In the genomic region with DNA sequence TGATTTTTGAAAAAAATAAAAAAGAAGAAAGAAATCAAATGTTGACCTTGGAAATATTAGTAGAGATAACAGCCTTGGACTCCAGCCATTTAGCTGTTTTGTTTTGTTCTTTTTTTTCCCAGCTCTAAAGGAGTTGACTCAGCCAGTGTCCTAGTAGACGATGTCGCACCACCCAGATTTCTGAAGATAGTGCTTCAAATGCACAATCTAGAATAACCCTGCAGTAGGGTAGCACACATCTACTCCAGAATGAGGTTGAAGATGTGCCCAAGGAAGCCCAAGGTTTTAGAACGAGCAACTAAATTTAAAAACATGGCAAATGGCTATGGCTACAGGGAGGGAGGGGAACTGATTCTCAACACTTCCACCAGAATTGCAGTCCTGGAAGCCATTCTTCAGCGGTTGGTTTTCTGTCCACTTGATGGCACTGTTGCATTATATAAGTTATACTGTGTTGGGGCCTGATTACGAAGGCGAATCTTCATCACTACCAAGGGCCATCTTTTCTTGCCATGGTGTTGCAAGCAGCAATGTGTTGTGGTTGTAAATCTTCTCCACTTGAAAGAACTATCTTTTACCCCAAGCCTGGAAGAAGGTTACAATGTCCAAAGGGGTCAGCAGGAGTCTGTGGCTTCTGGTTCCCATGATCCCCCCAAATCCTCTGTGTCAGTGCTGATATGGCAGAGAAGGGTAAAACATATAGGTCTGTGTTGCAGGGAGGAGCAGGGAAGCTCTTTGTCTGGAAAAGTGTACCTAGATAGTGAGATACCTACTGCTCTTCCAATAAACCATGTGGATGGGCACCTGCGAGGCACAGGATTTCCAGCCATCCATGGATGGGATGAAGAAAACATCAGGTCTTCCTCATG, we compare ENCODE assay signal across 9 mouse cellular contexts.
DNase-seq lines count a peak whose midpoint lies in the region; ATAC-seq and TF ChIP-seq lines count a peak whose summit lies in the region.
"Had no signal": no experiment of that assay in that cellular context is flagged by ENCODE, and none has a peak within 500 bp of the region (broad histone marks: within the 10 kb centered on the region; RNA-seq: fewer than 3 reads in every experiment).

No protein-coding gene starts in this region.

- no peaks in the 10 kb centered on the region for H3K27me3 ChIP-seq in CH12.LX (replicated peaks)
- no peaks in the 10 kb centered on the region for H3K27me3 ChIP-seq in embryonic facial prominence, embryonic 10.5 days (replicated peaks; ENCODE audit: low read depth, poor library complexity, severe bottlenecking)
- no peaks in the 10 kb centered on the region for H3K27me3 ChIP-seq in hindbrain, embryonic 10.5 days (ENCODE audit: insufficient read depth, poor library complexity, severe bottlenecking)
- H3K27me3 ChIP-seq: embryonic facial prominence, embryonic 12.5 days had no signal

- H3K4me2 ChIP-seq in CH12.LX (ENCODE audit: insufficient read depth, low read depth, poor library complexity, severe bottlenecking) = no peak overlapping the region
- H3K4me2 ChIP-seq: embryonic facial prominence, embryonic 12.5 days had no signal

- H3K4me1 ChIP-seq in CH12.LX (ENCODE audit: control insufficient read depth in 1 of 2, insufficient read depth in 2 of 2) = peaks cover 0 to 12% of the 10 kb centered on the region in 2 experiments; a peak in 2 of 4 replicates
- H3K4me1 ChIP-seq in embryonic facial prominence, embryonic 10.5 days = peaks cover 7% of the 10 kb centered on the region; the same call in 1 of the 2 replicates
- H3K4me1 ChIP-seq in hindbrain, embryonic 10.5 days (replicated peaks) = no peaks in the 10 kb centered on the region
- H3K4me1 ChIP-seq: embryonic facial prominence, embryonic 12.5 days had no signal

- TF ChIP-seq POLR2A in CH12.LX (IDR thresholded peaks at IDR 0.05; ENCODE audit: low read depth, low read length) = no peak

- no peak overlapping the region for H3K4me3 ChIP-seq in CH12.LX (replicated peaks in 1 of 3; ENCODE audit: low read depth in 2 of 3, low read length in 2 of 3, poor library complexity in 1 of 3)
- H3K4me3 ChIP-seq in embryonic facial prominence, embryonic 10.5 days = no peak overlapping the region
- H3K4me3 ChIP-seq in hindbrain, embryonic 10.5 days = no peak overlapping the region
- H3K4me3 ChIP-seq in layer of hippocampus, adult 2 months = no peak overlapping the region
- H3K4me3 ChIP-seq: embryonic facial prominence, embryonic 12.5 days had no signal

- no peak for TF ChIP-seq EP300 in CH12.LX (IDR thresholded peaks at IDR 0.05; ENCODE audit: low read length)

- in situ Hi-C loops in CH12.LX (cut with MboI; ENCODE audit: low pct_ligation_motif_present, low pct_unique_long_range_greater_than_20kb, low sequenced_read_pairs) = loop anchor here (10.0 to 25.0 kb wide), 2 partner anchors 189 to 427 kb away; no protein-coding TSS in a partner anchor

- no peaks in the 10 kb centered on the region for H3K9me3 ChIP-seq in CH12.LX (replicated peaks; ENCODE audit: low read length)
- H3K9me3 ChIP-seq in embryonic facial prominence, embryonic 10.5 days = no peaks in the 10 kb centered on the region
- H3K9me3 ChIP-seq in hindbrain, embryonic 10.5 days = no peaks in the 10 kb centered on the region
- H3K9me3 ChIP-seq: embryonic facial prominence, embryonic 12.5 days had no signal

- peak; percentile 66 for DNase-seq in CH12.LX (ENCODE audit: extremely low read depth)
- peak; percentile 72 for DNase-seq in adipocyte (ENCODE audit: low spot score)
- DNase-seq in embryonic facial prominence, embryonic 10.5 days (ENCODE audit: low spot score) = peak; percentile 34
- DNase-seq in hindbrain, embryonic 10.5 days (ENCODE audit: low spot score) = peak; percentile 41
- peak; percentile 67 to 80 for DNase-seq in layer of hippocampus, adult 2 months (ENCODE audit: low spot score in 2 of 2)
- DNase-seq in skeletal muscle tissue, adult 2 months (ENCODE audit: low read depth, low spot score) = peak; percentile 6
- no peak for DNase-seq in spleen, adult 12 weeks (ENCODE audit: low spot score)

- no peak overlapping the region for H3K9ac ChIP-seq in CH12.LX (ENCODE audit: insufficient read depth, low read depth)
- H3K9ac ChIP-seq: embryonic facial prominence, embryonic 12.5 days had no signal

- peak; percentile 85 for TF ChIP-seq RAD21 in CH12.LX (IDR thresholded peaks at IDR 0.05; ENCODE audit: low read depth, low read length)

- dilution Hi-C loops in CH12.LX (cut with MboI; ENCODE audit: extremely low pct_ligation_motif_present, extremely low pct_unique_long_range_greater_than_20kb, low sequenced_read_pairs) = no loop called here

- 0 out of 2 replicates have a peak, but pooled peaks have one; percentile 55 for ATAC-seq in megakaryocyte-erythroid progenitor cell, adult 5-6 weeks (replicated peaks; ENCODE audit: low FRiP score, low TSS enrichment, poor library complexity, severe bottlenecking)

- peak; percentile 51 to 76 for TF ChIP-seq CTCF in CH12.LX (conservative IDR thresholded peaks at IDR 0.05 in 1 of 2, IDR thresholded peaks at IDR 0.05 in 1 of 2; ENCODE audit: low read depth in 2 of 2, low read length in 2 of 2)
- peak; percentile 87 for TF ChIP-seq CTCF in layer of hippocampus, adult 2 months (conservative IDR thresholded peaks at IDR 0.05)

- WGBS in embryonic facial prominence, embryonic 10.5 days = 51% methylated on average over 7 of the region's 7 CpGs
- 54% methylated on average over 7 of the region's 7 CpGs for WGBS in hindbrain, embryonic 10.5 days

- H3K27ac ChIP-seq in CH12.LX (ENCODE audit: insufficient read depth, low read depth) = no peak overlapping the region
- H3K27ac ChIP-seq in embryonic facial prominence, embryonic 10.5 days (replicated peaks) = no peak overlapping the region
- H3K27ac ChIP-seq in hindbrain, embryonic 10.5 days = no peak overlapping the region
- H3K27ac ChIP-seq in layer of hippocampus, adult 2 months = no peak overlapping the region
- H3K27ac ChIP-seq: embryonic facial prominence, embryonic 12.5 days had no signal

- no peaks in the 10 kb centered on the region for H3K79me2 ChIP-seq in CH12.LX (replicated peaks; ENCODE audit: control insufficient read depth, extremely low read depth, insufficient read depth, poor library complexity, severe bottlenecking)

- no peaks in the 10 kb centered on the region for H3K36me3 ChIP-seq in CH12.LX (replicated peaks in 1 of 2; ENCODE audit: control insufficient read depth in 1 of 2, insufficient read depth in 1 of 2, low read length in 1 of 2)
- H3K36me3 ChIP-seq in embryonic facial prominence, embryonic 10.5 days (replicated peaks) = no peaks in the 10 kb centered on the region
- no peaks in the 10 kb centered on the region for H3K36me3 ChIP-seq in hindbrain, embryonic 10.5 days
- H3K36me3 ChIP-seq: embryonic facial prominence, embryonic 12.5 days had no signal

TF ChIP-seq in CH12.LX, 34 proteins besides CTCF, POLR2A, EP300 and RAD21:
- TF ChIP-seq MAZ (IDR thresholded peaks at IDR 0.05; ENCODE audit: low read depth, low read length) (no peak), MAFK (IDR thresholded peaks at IDR 0.05; ENCODE audit: insufficient replicate concordance, low read length) (no peak), E2F4 (IDR thresholded peaks at IDR 0.05; ENCODE audit: insufficient replicate concordance, low read depth, low read length) (no peak), NRF1 (IDR thresholded peaks at IDR 0.05; ENCODE audit: low read depth, low read length) (no peak), PAX5 (IDR thresholded peaks at IDR 0.05; ENCODE audit: low read length) (no peak), SIN3A (IDR thresholded peaks at IDR 0.05; ENCODE audit: low read length) (no peak), ZC3H11A (IDR thresholded peaks at IDR 0.05; ENCODE audit: low read depth, low read length) (peak; percentile 11; the same call in 1 of the 2 replicates), SMC3 (IDR thresholded peaks at IDR 0.05; ENCODE audit: low read depth, low read length) (peak; percentile 76)
